Mouse (Mus musculus) urinary bladder, postnatal 10 days (tissue): ENCODE data around the gene Atg16l1.

ENCODE experiments used
- DNase-seq: peaks from one replicate; pipeline ENCODE4 v3.0.0; 2022; ENCODE audit warnings: low spot score

The Atg16l1 gene

GRCm38 (mm10) chr1:87829621-87830211 is 74.0 kb downstream of the Atg16l1 start:
- no peak for DNase-seq

DNA sequence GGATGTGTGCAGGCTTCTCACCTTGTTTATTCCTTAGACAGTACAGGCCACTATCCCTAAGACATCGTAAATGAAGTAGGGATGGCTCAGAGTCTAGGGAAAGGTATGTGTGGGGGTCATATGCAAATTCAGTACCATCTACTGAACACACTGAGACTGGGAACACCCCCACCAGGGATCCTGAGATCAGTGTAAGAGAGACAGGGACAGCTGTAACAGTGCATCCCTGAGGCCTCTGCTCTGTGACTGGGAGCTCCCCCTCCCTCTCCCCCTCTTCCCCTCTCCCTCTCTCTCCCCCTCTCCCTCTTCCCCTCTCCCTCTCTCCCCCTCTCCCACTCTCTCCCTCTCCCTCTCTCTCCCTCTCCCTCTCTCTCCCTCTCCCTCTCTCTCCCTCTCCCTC is 80.8 kb downstream of the Atg16l1 start:
- DNase-seq, result no peak

- no peak for DNase-seq
Observed at GRCm38 (mm10) chr1:87837018-87837417, 81.3 kb downstream of the Atg16l1 start.

DNA sequence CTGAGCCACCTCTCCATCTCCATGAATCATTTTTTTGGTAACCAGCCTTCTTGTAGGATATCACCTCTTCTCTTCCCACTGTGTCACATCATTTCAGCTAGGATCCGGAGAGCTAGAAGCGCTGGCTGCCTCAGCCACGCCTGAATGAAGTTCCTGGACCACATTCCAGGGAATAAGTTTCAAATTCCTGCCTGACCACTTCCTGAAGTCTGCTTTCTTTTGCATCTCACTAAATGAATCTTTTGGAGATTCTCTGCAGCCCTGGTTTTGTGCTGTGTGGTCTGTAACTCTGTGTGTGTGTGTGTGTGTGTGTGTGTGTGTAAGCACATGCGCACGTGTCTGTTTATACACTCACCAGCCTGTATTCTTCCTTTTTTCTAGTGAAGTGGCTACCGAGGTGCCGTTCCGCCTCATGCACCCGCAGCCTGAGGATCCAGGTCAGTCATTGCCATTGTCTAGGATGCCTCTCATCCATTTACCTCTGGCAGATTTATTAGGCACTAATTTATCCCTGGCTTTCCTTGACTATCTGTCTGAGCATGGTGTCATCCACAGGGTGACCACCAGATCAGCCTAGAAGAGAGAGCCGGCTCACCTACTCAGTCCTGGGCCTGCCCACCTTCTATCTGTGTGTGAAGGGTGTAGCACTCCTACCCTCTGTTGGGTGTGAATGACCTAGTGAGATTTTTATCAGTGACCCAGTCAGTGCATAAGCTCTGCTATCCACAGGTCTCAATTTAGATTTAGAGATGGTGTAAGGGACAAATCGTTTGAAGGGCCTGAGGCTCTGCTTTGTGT is 84.9 kb downstream of the Atg16l1 start:
- DNase-seq, result no peak
